Mouse (Mus musculus): ENCODE data around the gene Lrmda.

Gene Lrmda

GRCm38 (mm10) chr14:22679008-22679704, 659.6 kb downstream of the Lrmda start:
- DNase-seq, result no peak

DNA sequence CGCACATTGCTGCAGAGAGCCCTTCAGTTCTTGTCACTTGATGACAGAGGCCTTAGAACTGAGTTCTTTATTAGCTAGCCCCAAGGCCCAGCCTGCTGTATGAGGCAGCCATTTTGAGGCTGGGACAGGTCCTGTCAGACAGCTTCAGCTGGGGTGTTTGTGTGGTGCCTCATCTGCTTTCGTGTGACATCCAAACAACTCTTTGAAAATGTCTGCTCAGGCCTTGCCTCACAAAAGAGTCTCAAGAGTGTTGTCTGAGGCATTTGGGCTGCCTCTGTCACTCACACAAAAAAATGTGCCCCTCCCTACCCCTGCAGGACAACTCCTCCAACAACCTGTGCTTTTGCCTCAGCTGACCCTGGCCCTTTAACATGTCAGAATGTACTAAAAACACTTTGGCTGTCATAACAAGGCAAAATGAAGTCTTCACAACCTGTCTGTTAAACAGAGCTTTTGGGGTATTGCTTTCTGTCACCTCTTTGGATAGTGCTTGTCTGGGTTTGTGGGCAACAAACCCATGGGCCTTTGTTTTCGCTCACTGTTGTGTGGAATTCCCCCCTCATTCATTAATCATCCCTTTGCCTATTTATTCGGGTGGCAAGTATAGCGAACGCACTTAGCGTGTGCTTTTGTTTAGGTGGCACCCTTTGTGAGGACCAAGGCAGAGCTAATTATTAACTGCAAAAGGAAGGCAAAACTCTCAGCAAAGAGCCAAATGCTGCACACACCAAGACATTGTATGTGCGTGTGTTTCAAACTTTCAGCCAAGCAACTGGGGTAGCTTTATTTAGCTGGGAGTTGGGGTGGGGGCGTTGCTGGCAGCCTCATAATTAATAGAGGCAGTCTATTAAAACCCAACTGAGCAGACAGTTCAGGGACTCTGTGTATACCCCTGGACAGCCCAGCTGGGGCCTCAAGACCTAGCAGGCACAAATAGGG, 660.5 kb downstream of the Lrmda start:
- no peak for DNase-seq

DNA sequence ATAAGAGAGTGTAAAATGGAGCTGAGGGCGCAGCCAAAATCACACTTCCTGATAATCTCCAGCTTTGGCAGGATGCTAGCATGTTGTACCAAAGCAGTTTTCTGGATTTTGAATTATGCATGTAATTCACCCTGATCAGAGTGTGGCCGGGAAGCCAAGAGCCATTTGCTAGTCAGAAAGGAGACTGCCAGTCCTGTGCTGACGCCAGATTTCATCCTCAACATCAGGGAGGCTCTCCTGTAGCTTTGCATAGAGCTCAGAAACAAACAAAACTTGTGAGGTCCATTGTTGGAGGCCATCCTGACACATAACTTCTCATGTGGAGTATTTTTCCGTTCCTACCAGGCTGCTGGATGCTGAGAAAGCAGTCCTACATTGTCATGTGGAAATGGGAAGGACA, 667.4 kb downstream of the Lrmda start:
- no peak for DNase-seq

DNA sequence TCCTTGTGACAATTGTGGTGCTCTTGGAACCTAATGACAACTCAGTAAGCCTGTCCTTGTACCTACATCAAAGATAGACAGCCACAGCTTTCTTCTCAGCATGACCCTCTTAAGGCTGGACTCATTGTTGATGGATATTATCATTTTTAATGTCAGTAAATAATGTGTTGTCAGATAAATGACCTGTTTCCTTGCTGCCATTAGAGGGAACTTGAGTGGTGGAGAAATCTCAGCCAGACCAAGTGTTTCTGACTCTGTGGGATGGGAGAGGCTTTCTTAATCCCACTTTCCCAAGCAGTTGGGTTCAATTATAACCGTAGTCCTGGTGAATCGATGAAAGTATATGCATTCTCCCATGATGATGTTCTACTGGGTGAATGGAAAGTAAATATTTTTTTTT, 668.9 kb downstream of the Lrmda start:
- no peak for DNase-seq

DNA sequence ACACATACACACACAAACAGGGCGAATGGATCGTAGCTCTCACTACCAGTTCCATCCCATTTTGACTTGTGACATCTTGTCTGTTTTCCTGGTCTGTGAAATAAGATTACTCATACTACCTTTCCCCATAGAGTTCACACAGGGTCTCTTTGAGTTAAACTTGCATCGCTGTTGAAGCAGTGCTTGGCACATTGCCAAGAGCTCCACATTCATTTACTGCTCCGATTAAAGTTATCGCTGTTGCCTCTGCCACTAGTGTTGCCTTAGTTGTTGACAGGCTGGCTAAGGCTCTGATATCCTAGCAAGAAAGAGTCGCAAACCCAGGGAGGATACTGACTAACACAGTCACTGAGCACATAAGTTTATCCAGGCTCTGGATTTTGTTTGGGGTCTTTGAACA, 675.9 kb downstream of the Lrmda start:
- no peak for DNase-seq

GRCm38 (mm10) chr14:22695931-22696365, 676.4 kb downstream of the Lrmda start:
- DNase-seq, result no peak

DNA sequence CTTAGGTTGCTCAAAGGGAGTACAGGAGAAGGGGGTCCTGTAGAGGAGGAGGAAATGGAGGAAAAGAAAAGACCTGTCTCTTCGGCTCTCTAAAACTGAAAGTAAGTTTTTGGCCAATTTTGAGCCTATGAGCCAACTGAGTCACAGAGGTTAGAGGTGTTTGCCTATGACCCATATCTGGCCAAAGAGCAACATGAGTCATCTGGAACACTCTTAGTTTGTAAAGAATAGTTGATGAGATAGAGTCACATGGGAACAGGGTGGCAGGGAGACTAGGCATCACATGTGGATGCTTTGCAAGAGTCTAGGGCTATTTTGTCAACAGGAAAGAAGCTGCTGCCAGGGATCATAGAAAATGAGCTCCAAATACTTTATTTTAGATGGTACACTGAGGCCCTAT, 680.7 kb downstream of the Lrmda start:
- DNase-seq, result no peak

DNA sequence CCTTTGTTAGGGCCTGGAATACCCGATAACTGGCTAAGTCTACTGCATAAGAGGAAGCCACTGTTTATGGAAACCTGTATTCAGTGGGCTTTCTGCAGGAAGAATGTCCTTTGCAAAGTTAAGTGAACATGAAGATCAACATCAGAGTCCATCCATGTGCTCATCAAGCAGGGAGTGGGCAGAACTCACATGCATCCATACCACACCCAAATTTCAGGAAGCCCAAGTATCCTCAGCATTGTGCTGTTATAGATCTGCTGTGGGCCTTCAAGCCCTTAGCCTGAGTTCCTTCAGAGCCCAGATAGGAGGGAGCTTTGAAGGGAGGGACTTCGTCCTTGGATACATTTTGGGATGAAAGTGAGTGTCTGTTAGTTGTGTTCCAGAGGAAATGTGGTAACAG, 681.2 kb downstream of the Lrmda start:
- DNase-seq, result no peak

DNA sequence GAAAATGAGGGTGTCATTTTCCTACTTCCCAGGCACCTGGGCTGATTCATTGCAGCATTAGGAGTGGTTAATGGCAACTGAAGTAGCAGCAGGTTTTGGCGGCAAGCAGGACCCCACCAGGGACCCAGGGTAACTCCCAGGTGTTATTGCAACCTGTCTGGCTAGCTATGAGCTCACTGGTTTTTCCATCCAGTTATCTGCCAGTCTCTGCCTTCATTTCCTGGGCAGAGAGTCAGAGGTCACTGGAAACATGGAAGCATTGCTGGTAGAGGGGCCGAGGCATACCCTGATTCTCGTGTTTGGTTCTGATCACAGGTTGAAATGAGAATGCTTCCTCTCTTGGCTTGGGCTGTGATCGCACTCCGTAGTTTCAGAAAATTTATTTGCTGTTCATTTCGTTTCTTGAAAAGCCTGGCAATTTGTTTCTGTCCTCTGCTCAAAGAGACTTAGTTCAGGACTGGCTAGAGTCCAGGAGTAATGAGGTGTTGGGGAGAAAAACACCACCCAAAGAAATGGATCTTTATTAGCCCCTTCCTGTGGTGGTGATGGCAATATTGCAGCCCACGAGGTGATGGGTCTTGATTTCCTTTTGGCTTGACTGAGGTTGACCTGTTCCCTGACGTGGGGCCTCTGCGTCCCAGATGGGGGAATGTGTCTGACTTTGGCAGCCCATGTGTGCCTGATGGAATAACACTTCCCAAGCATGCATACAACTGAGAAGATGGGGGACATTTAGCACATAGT, 688.6 kb downstream of the Lrmda start:
- no peak for DNase-seq

DNA sequence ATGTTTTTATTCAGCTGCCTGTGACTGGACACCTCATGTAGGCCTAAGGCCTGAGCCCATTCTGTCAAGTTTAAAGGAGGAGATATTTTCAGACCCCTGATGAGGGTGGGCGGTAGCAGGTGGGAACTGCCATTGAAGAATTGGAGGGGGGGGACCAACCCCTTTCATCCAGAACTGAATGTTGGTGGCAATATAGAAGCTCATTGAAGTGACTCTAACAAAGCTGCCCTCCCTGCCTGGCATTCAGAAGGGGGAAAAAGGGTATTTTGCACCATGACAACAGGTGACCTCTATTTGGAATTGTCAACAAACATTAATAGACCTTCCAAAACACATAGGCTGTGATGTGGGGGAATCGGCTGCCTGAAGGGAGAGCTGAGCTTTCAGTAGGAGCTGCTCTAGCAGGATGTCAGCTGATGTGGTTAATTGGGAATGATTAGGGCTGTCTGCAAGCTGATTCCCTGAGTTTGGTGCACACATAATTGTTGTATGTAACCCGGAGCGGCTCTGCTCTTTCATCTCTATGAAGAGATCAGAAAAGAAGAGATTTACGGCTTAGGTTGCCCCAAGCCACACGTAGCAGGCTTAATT, 690.7 kb downstream of the Lrmda start:
- DNase-seq, result no peak

- no peak for DNase-seq
Observed at GRCm38 (mm10) chr14:22712388-22712787, 692.9 kb downstream of the Lrmda start.

- DNase-seq, result no peak
Observed at GRCm38 (mm10) chr14:22715581-22716378, 696.3 kb downstream of the Lrmda start.

- no peak for DNase-seq
Observed at GRCm38 (mm10) chr14:22719968-22720367, 700.5 kb downstream of the Lrmda start.

DNA sequence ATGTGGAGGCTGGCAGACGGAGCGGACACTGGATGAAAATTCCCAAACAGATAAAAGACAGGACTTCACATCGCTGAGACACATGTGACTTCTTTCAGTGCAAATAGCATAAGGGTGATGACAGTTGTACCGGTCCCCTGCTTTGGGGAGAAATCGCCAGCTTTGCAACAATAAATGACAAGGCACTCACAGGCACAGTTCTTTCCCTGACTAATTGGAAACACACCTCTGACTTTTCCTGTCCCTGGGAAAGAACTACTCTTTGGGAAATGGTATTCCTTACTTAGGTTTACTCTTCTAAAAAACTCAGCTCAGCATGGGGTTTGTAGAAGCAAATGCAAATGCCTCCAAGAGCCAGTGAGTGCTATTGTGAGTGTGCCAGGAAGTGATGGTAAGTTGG, 702.3 kb downstream of the Lrmda start:
- no peak for DNase-seq

DNA sequence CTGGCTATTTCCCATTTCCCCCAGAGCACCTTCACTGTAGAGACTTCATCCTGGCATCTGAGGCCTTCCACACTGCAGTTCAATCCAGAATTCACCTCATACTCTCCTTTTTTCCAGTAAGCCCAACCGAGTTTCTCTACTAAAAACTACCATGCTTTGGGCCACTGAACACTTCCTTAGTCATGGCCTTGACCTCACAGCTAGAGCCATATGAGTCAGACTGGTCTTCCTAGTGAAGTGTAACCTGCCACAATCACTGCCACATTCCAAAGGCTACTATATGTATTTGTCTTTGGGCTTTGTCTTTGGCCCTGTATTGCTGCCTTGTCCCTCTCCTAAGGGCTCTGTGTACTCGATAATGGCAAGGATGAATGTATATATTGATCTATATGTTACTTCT, 708.0 kb downstream of the Lrmda start:
- no peak for DNase-seq

DNA sequence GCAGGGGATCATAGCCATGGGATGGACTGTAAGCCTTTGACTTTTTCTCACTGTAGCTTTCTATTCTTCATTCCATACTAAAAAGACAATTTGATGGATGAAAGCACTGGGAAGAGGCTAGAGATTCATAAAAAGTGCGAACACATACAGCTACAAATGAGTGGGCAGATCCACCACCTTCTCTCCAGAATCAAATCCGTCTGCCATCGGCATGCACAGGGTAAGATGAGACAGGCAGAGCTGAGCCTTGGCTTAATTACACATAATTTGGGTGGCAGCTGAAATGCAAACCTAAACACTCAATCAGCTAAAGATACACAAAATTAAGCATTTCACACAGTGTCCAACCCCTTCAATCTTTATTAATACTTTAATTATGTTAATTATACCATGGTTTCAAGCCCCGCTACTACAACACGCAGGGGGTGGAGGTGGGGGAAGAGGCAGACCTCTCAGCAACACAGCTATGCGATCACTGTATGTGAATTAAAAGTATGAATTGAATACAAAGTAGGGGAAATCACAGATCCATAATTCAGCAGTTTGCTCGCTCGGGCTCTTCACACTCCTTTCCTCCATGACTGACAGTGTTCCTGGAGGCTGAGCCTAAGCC, 709.2 kb downstream of the Lrmda start:
- DNase-seq, result no peak

DNA sequence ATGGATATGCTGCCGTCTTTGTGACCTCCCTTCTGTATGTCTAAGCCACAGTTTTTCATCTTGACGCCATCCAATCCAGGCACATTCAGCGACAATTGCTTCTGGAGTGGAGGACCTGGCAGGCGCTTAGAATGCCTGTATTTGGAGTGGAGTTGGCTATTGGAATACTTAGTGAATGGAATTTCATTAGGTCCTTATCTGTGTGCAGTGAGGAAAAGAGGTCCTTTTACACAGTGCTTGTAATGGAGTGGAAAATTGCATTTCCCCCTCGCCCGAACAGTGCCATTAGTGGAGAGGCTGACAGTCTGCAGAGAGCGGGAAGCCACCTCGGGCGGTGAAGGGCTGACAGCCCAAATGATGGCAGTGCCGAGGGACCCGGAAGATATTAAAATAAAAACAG, 719.1 kb downstream of the Lrmda start:
- DNase-seq, result no peak

- no peak for DNase-seq
Observed at GRCm38 (mm10) chr14:22742527-22742926, 723.0 kb downstream of the Lrmda start.

DNA sequence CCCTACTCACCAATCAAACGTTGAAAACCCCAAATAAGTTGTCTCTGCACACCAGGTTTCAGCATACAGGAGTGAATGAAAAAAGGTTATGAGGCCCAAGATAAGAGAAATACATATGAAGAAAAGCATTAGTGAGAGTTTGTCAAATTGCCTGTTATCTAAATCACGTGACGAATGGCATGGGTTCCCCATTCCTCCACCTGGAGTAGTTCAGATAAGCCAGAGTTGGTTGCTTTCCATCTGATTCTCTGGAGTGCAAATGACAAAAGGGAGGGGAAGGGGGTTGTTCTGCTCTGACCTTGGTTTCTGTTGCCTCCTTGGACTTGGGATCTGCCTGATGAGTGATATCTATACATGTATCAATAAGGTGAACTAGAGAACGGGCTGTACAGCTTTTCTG, 723.8 kb downstream of the Lrmda start:
- no peak for DNase-seq

DNA sequence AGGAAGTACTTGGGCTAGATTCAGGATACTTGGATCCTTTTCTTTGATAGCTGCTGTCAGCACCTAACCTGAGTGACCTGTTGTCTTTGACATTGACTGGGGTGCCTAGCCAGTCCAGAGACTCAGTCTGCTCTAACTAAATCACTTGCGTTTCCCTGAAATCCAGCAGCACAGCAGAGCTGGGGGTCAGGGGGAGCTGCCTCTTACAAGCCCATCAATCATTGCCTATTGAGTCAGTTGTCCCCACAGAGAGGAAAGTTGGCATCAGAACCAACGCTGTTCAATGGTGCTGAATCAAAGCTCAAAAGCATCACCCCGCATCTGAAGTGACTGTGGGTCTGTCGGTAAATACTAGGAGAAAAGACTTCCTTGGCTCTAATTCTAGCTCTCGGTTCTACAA, 725.2 kb downstream of the Lrmda start:
- no peak for DNase-seq

- DNase-seq, result no peak
Observed at GRCm38 (mm10) chr14:22745263-22745881, 725.9 kb downstream of the Lrmda start.
